Mouse (Mus musculus): ENCODE data around the gene Gpr26. TPM values are rescaled to one million over a fixed set of nuclear protein-coding genes. Genes with fewer than 3 reads are reported as not detected.

The Gpr26 gene
- not detected in 2 replicates for polyA plus RNA-seq (2015; fragmentation: Nextera tagmentation; extraction: Ambion mirVana)

- H3K9ac ChIP-seq = no peak within 1 kb of the TSS
- WGBS (ENCODE audit: insufficient replicate concordance) = 7% methylated on average over 30 of the region's 32 CpGs
- H3K27ac ChIP-seq = no peak within 1 kb of the TSS
- ATAC-seq (ENCODE audit: low read depth) (no peak), DNase-seq (no peak)
- H3K4me2 ChIP-seq = no peak within 1 kb of the TSS
- no peak within 1 kb of the TSS for H3K4me3 ChIP-seq (replicated peaks)
- peaks cover 34% of the 10 kb centered on the region for H3K27me3 ChIP-seq
- H3K9me3 ChIP-seq (replicated peaks) = no peaks in the 10 kb centered on the region
- no peaks in the 10 kb centered on the region for H3K4me1 ChIP-seq (replicated peaks)
- no peaks in the 10 kb centered on the region for H3K36me3 ChIP-seq
Measured at GRCm38 (mm10) chr7:131966023-131966915, at the start of gene Gpr26. Gene Gpr26 (plus strand): TSS chr7:131966460.

GRCm38 (mm10) chr7:131917384-131917783 is 48.9 kb upstream of the Gpr26 start:
- WGBS (ENCODE audit: insufficient replicate concordance) = 38% methylated on average over 7 of the region's 7 CpGs
- H3K9ac ChIP-seq = no peak overlapping the region
- no peak overlapping the region for H3K4me2 ChIP-seq
- no peak for DNase-seq
- no peak overlapping the region for H3K4me3 ChIP-seq (replicated peaks)
- no peak overlapping the region for H3K27ac ChIP-seq
- no peaks in the 10 kb centered on the region for H3K9me3 ChIP-seq (replicated peaks)
- no peaks in the 10 kb centered on the region for H3K36me3 ChIP-seq
- no peak for ATAC-seq (ENCODE audit: low read depth)
- no peaks in the 10 kb centered on the region for H3K4me1 ChIP-seq (replicated peaks)
- H3K27me3 ChIP-seq = no peaks in the 10 kb centered on the region

GRCm38 (mm10) chr7:131927288-131928050 is 38.8 kb upstream of the Gpr26 start:
- Histone ChIP-seq H3K27me3 (no peaks in the 10 kb centered on the region), H3K27ac (no peak overlapping the region), H3K4me1 (replicated peaks) (no peaks in the 10 kb centered on the region), H3K36me3 (no peaks in the 10 kb centered on the region), H3K9me3 (replicated peaks) (no peaks in the 10 kb centered on the region), H3K4me2 (no peak overlapping the region), H3K9ac (no peak overlapping the region), H3K4me3 (replicated peaks) (no peak overlapping the region)
- ATAC-seq (ENCODE audit: low read depth) (no peak), DNase-seq (no peak)
- 49% methylated on average over 9 of the region's 9 CpGs for WGBS (ENCODE audit: insufficient replicate concordance)

- ATAC-seq (ENCODE audit: low read depth) = no peak
- H3K4me2 ChIP-seq = no peak overlapping the region
- H3K4me3 ChIP-seq (replicated peaks) = no peak overlapping the region
- no peak overlapping the region for H3K27ac ChIP-seq
- H3K27me3 ChIP-seq = no peaks in the 10 kb centered on the region
- WGBS (ENCODE audit: insufficient replicate concordance) = 56% methylated on average over 3 of the region's 3 CpGs
- no peaks in the 10 kb centered on the region for H3K4me1 ChIP-seq (replicated peaks)
- H3K9ac ChIP-seq = no peak overlapping the region
- DNase-seq = no peak
- no peaks in the 10 kb centered on the region for H3K9me3 ChIP-seq (replicated peaks)
- H3K36me3 ChIP-seq = no peaks in the 10 kb centered on the region
Measured at GRCm38 (mm10) chr7:131937611-131938010, 28.6 kb upstream of the Gpr26 start.

- WGBS (ENCODE audit: insufficient replicate concordance) = 64% methylated on average over 5 of the region's 5 CpGs
- no peak overlapping the region for H3K4me3 ChIP-seq (replicated peaks)
- DNase-seq = no peak
- H3K4me2 ChIP-seq = no peak overlapping the region
- no peak overlapping the region for H3K27ac ChIP-seq
- no peak overlapping the region for H3K9ac ChIP-seq
- no peaks in the 10 kb centered on the region for H3K9me3 ChIP-seq (replicated peaks)
- H3K4me1 ChIP-seq (replicated peaks) = no peaks in the 10 kb centered on the region
- no peak for ATAC-seq (ENCODE audit: low read depth)
- H3K36me3 ChIP-seq = no peaks in the 10 kb centered on the region
- no peaks in the 10 kb centered on the region for H3K27me3 ChIP-seq
Measured at GRCm38 (mm10) chr7:131951131-131951530, 15.1 kb upstream of the Gpr26 start.

- H3K27ac ChIP-seq = no peak overlapping the region
- WGBS (ENCODE audit: insufficient replicate concordance) = 63% methylated on average over 3 of the region's 3 CpGs
- H3K4me3 ChIP-seq (replicated peaks) = no peak overlapping the region
- H3K4me2 ChIP-seq = no peak overlapping the region
- H3K27me3 ChIP-seq = no peaks in the 10 kb centered on the region
- no peak overlapping the region for H3K9ac ChIP-seq
- no peaks in the 10 kb centered on the region for H3K9me3 ChIP-seq (replicated peaks)
- ATAC-seq (ENCODE audit: low read depth) (no peak), DNase-seq (no peak)
- H3K4me1 ChIP-seq (replicated peaks) = no peaks in the 10 kb centered on the region
- H3K36me3 ChIP-seq = no peaks in the 10 kb centered on the region
Measured at GRCm38 (mm10) chr7:131953402-131953801, 12.9 kb upstream of the Gpr26 start.

- H3K4me2 ChIP-seq = no peak overlapping the region
- no peak overlapping the region for H3K27ac ChIP-seq
- ATAC-seq (ENCODE audit: low read depth) (no peak), DNase-seq (no peak)
- 57% methylated on average over 1 of the region's 1 CpGs for WGBS (ENCODE audit: insufficient replicate concordance)
- H3K36me3 ChIP-seq = no peaks in the 10 kb centered on the region
- no peaks in the 10 kb centered on the region for H3K9me3 ChIP-seq (replicated peaks)
- H3K27me3 ChIP-seq = no peaks in the 10 kb centered on the region
- H3K4me3 ChIP-seq (replicated peaks) = no peak overlapping the region
- no peaks in the 10 kb centered on the region for H3K4me1 ChIP-seq (replicated peaks)
- H3K9ac ChIP-seq = no peak overlapping the region
Measured at GRCm38 (mm10) chr7:131958705-131959104, 7.6 kb upstream of the Gpr26 start.

- Histone ChIP-seq H3K4me2 (no peak overlapping the region), H3K27ac (no peak overlapping the region), H3K9ac (no peak overlapping the region), H3K9me3 (replicated peaks) (no peaks in the 10 kb centered on the region), H3K4me1 (replicated peaks) (no peaks in the 10 kb centered on the region), H3K27me3 (0 out of 2 replicates have a peak, but pooled peaks cover 4% of the 10 kb centered on the region), H3K36me3 (no peaks in the 10 kb centered on the region), H3K4me3 (replicated peaks) (no peak overlapping the region)
- DNase-seq = no peak
- 13% methylated on average over 6 of the region's 6 CpGs for WGBS (ENCODE audit: insufficient replicate concordance)
- ATAC-seq (ENCODE audit: low read depth) = no peak
Measured at GRCm38 (mm10) chr7:131960551-131960950, 5.7 kb upstream of the Gpr26 start.

- no peaks in the 10 kb centered on the region for H3K4me1 ChIP-seq (replicated peaks)
- peaks cover 34% of the 10 kb centered on the region for H3K27me3 ChIP-seq
- H3K9ac ChIP-seq = no peak overlapping the region
- H3K36me3 ChIP-seq = no peaks in the 10 kb centered on the region
- WGBS (ENCODE audit: insufficient replicate concordance) = 11% methylated on average over 53 of the region's 57 CpGs
- no peaks in the 10 kb centered on the region for H3K9me3 ChIP-seq (replicated peaks)
- no peak for DNase-seq
- no peak overlapping the region for H3K4me2 ChIP-seq
- H3K27ac ChIP-seq = no peak overlapping the region
- no peak overlapping the region for H3K4me3 ChIP-seq (replicated peaks)
- ATAC-seq (ENCODE audit: low read depth) = no peak
Measured at GRCm38 (mm10) chr7:131966916-131967494, 745 bp downstream of the Gpr26 start.

GRCm38 (mm10) chr7:131970255-131970654 is 4.0 kb downstream of the Gpr26 start:
- Histone ChIP-seq H3K27me3 (peaks cover 33% of the 10 kb centered on the region), H3K4me3 (replicated peaks) (no peak overlapping the region), H3K36me3 (no peaks in the 10 kb centered on the region), H3K4me1 (replicated peaks) (no peaks in the 10 kb centered on the region), H3K9me3 (replicated peaks) (no peaks in the 10 kb centered on the region), H3K9ac (no peak overlapping the region), H3K4me2 (no peak overlapping the region), H3K27ac (no peak overlapping the region)
- ATAC-seq (ENCODE audit: low read depth) = no peak
- 12% methylated on average over 3 of the region's 3 CpGs for WGBS (ENCODE audit: insufficient replicate concordance)
- no peak for DNase-seq

GRCm38 (mm10) chr7:131975867-131976266 is 9.6 kb downstream of the Gpr26 start:
- WGBS (ENCODE audit: insufficient replicate concordance) = 50% methylated on average over 6 of the region's 6 CpGs
- no peak for ATAC-seq (ENCODE audit: low read depth)
- Histone ChIP-seq H3K36me3 (no peaks in the 10 kb centered on the region), H3K4me2 (no peak overlapping the region), H3K9ac (no peak overlapping the region), H3K27ac (no peak overlapping the region), H3K27me3 (no peaks in the 10 kb centered on the region), H3K4me1 (replicated peaks) (no peaks in the 10 kb centered on the region), H3K9me3 (replicated peaks) (no peaks in the 10 kb centered on the region), H3K4me3 (replicated peaks) (no peak overlapping the region)
- DNase-seq = no peak
